In the genomic region with DNA sequence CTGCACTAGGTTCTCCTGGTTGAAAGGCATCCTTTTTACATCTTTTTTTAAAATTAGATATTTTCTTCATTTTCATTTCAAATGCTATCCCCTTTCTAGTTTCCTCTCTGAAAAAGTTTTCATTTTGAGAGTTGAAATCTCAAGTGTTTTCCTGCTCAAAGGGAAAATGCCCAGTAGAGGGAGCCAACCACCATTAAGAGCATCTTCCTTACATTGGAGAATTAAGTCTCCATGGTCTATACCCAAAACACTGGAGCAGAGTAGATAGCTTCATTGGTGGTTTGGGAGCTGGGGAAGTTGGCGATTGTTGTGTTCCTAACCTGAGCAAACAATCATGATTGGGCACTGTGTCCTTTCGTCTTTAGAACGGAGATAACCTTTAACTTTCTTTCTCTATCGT, we compare ENCODE assay signal across 10 mouse cellular contexts.
DNase-seq lines count a peak whose midpoint lies in the region; ATAC-seq and TF ChIP-seq lines count a peak whose summit lies in the region.
"Had no signal": no experiment of that assay in that cellular context is flagged by ENCODE, and none has a peak within 500 bp of the region (broad histone marks: within the 10 kb centered on the region; RNA-seq: fewer than 3 reads in every experiment).

No protein-coding gene starts in this region.

- H3K27ac ChIP-seq in lung, postnatal 0 days (ENCODE audit: low read length) = no peak overlapping the region
- H3K27ac ChIP-seq: embryonic facial prominence, embryonic 12.5 days; neural tube, embryonic 12.5 days had no signal

- no peaks in the 10 kb centered on the region for H3K36me3 ChIP-seq in lung, postnatal 0 days (ENCODE audit: insufficient read depth, low read length)
- H3K36me3 ChIP-seq: embryonic facial prominence, embryonic 12.5 days; neural tube, embryonic 12.5 days had no signal

- no peak for ATAC-seq in lung, postnatal 0 days

- no peaks in the 10 kb centered on the region for H3K4me1 ChIP-seq in lung, postnatal 0 days (ENCODE audit: insufficient read depth, low read depth, low read length)
- no peaks in the 10 kb centered on the region for H3K4me1 ChIP-seq in lung, adult 2 months (ENCODE audit: control insufficient read depth, insufficient read depth, low read length)
- H3K4me1 ChIP-seq: neural tube, embryonic 12.5 days had no signal

- peak; percentile 6 for DNase-seq in adrenal gland, adult 2 months
- no peak for DNase-seq in adrenal gland, postnatal 4 days (ENCODE audit: low spot score in 2 of 2)
- peak; percentile 67 for DNase-seq in lung, postnatal 0 days (ENCODE audit: low spot score)
- no peak for DNase-seq in lung, adult 2 months
- peak; percentile 76 for DNase-seq in embryo, embryonic 10.5 days (ENCODE audit: low spot score)
- peak; percentile 32 to 61 for DNase-seq in left cerebral cortex, postnatal 14 days (ENCODE audit: low spot score in 2 of 2)
- DNase-seq in spleen, postnatal 36 days (ENCODE audit: low spot score in 2 of 2) = no peak
- no peak for DNase-seq in ovary, postnatal 10 days (ENCODE audit: low spot score)

- intact Hi-C loops in left cerebral cortex, postnatal 14 days (cut with DNase I) = loop anchor here (5.0 kb wide), 1 partner anchor 967 kb away; no protein-coding TSS in a partner anchor

- no peak overlapping the region for H3K4me2 ChIP-seq in lung, postnatal 0 days (replicated peaks; ENCODE audit: low read depth, low read length)
- H3K4me2 ChIP-seq: embryonic facial prominence, embryonic 12.5 days; neural tube, embryonic 12.5 days had no signal

- WGBS in lung, postnatal 0 days = 54% methylated on average over 4 of the region's 4 CpGs
- WGBS in lung, adult 2 months = 69% methylated on average over 4 of the region's 4 CpGs

- H3K27me3 ChIP-seq in lung, postnatal 0 days (replicated peaks; ENCODE audit: insufficient read depth, low read length) = no peaks in the 10 kb centered on the region
- H3K27me3 ChIP-seq: embryonic facial prominence, embryonic 12.5 days; neural tube, embryonic 12.5 days had no signal

- H3K9me3 ChIP-seq in lung, postnatal 0 days (ENCODE audit: low read length) = no peaks in the 10 kb centered on the region
- H3K9me3 ChIP-seq: embryonic facial prominence, embryonic 12.5 days; neural tube, embryonic 12.5 days had no signal

- H3K4me3 ChIP-seq in lung, postnatal 0 days (ENCODE audit: low read depth, low read length) = no peak overlapping the region
- no peak overlapping the region for H3K4me3 ChIP-seq in lung, adult 2 months (replicated peaks; ENCODE audit: extremely low read depth, low read depth, low read length)
- H3K4me3 ChIP-seq: embryonic facial prominence, embryonic 12.5 days; neural tube, embryonic 12.5 days had no signal

- no peak overlapping the region for H3K9ac ChIP-seq in lung, postnatal 0 days (replicated peaks; ENCODE audit: low read depth)
- H3K9ac ChIP-seq: embryonic facial prominence, embryonic 12.5 days; neural tube, embryonic 12.5 days had no signal

- no peak for TF ChIP-seq EP300 in lung, postnatal 0 days (IDR thresholded peaks at IDR 0.05)

- no peak for TF ChIP-seq POLR2A in lung, adult 2 months (IDR thresholded peaks at IDR 0.05; ENCODE audit: borderline replicate concordance, extremely low read depth, low read depth, low read length)

- TF ChIP-seq CTCF in lung, postnatal 0 days (IDR thresholded peaks at IDR 0.05) = peak; percentile 68
- TF ChIP-seq CTCF in lung, adult 2 months (IDR thresholded peaks at IDR 0.05; ENCODE audit: insufficient read depth, low read length) = no peak

Comparison
In these comparisons a context has a peak if more than half of its experiments do, and no peak if none do; other contexts are left out.
1. DNase-seq: peak in adrenal gland, adult 2 months (single experiment), lung, postnatal 0 days (single experiment), embryo, embryonic 10.5 days (single experiment) and left cerebral cortex, postnatal 14 days (2 of 2); none in adrenal gland, postnatal 4 days (0 of 2), lung, adult 2 months (single experiment), spleen, postnatal 36 days (0 of 2) and ovary, postnatal 10 days (single experiment).